Mouse (Mus musculus): ENCODE data around the gene Cnp. TPM values are rescaled to one million over a fixed set of nuclear protein-coding genes. Genes with fewer than 3 reads are reported as not detected.
"Not testable (repeated sequence)": the region's sequence is repeated elsewhere in the genome, so short reads cannot be mapped to it uniquely, and the experiment has no call there.

The Cnp gene
- polyA plus RNA-seq, 1 experiment from 2014 or later, result 33.6 TPM

DNA sequence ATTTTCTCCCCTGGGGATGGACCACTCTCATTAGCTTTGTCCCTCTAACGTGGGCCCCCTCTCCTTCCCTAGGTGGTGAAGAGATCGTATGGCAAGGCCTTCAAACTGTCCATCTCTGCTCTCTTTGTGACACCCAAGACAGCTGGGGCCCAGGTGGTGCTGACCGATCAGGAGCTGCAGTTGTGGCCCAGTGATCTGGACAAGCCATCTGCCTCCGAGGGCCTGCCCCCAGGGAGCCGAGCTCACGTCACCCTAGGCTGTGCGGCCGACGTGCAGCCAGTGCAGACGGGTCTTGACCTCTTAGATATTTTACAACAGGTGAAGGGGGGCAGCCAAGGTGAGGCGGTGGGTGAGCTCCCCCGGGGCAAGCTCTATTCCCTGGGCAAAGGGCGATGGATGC, 5.6 kb downstream of the Cnp start:
- H3K36me3 ChIP-seq (ENCODE audit: insufficient read depth, low read length), result peaks cover 53% of the 10 kb centered on the region

DNA sequence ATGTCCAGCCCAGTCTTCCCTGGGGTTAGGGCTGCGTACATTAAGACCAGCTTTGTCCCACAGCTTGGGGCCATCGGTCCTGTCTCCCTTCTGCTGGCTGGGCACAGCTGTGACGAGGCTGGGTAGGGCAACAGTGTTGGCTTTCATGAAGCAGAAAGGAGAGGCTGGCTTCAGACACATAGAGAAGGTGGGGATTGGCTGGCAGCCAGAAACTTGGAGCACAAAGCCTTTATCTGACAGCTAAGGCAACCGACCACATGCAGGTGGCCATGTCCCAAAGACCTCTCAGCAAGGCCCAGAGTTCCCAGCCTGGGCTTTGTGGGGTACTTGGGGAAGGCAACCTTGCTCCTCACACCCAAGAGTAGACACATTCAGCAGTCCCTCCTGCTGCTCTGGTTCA, 7.1 kb downstream of the Cnp start:
- WGBS, result 54% methylated on average over 4 of the region's 4 CpGs
- no peaks in the 10 kb centered on the region for H3K27me3 ChIP-seq (ENCODE audit: insufficient read depth, low read length)
- H3K9me3 ChIP-seq (ENCODE audit: low read length), result no peaks in the 10 kb centered on the region
- ATAC-seq (ENCODE audit: low FRiP score, low TSS enrichment), result no peak
- peaks cover 65% of the 10 kb centered on the region for H3K36me3 ChIP-seq (ENCODE audit: insufficient read depth, low read length)
- no peak overlapping the region for H3K4me3 ChIP-seq (ENCODE audit: low read length)
- H3K27ac ChIP-seq (ENCODE audit: low read length), result no peak overlapping the region
- no peak overlapping the region for H3K9ac ChIP-seq (replicated peaks; ENCODE audit: low read length)
- H3K4me2 ChIP-seq (replicated peaks; ENCODE audit: low read depth, low read length), result no peak overlapping the region
- peaks cover 5% of the 10 kb centered on the region for H3K4me1 ChIP-seq (ENCODE audit: insufficient read depth, low read length)

More for the DNA sequence above, 5.6 kb downstream of the Cnp start:
- H3K27me3 ChIP-seq (ENCODE audit: insufficient read depth, low read length), result no peaks in the 10 kb centered on the region
- peaks cover 8% of the 10 kb centered on the region for H3K4me1 ChIP-seq (ENCODE audit: insufficient read depth, low read length)
- H3K4me3 ChIP-seq (ENCODE audit: low read length), result no peak overlapping the region
- ATAC-seq (ENCODE audit: low FRiP score, low TSS enrichment), result 0 out of 2 replicates have a peak, but pooled peaks have one; percentile 34
- no peak overlapping the region for H3K4me2 ChIP-seq (replicated peaks; ENCODE audit: low read depth, low read length)
- H3K27ac ChIP-seq (ENCODE audit: low read length), result no peak overlapping the region
- no peak overlapping the region for H3K9ac ChIP-seq (replicated peaks; ENCODE audit: low read length)
- WGBS, result 53% methylated on average over 13 of the region's 13 CpGs
- no peaks in the 10 kb centered on the region for H3K9me3 ChIP-seq (ENCODE audit: low read length)

DNA sequence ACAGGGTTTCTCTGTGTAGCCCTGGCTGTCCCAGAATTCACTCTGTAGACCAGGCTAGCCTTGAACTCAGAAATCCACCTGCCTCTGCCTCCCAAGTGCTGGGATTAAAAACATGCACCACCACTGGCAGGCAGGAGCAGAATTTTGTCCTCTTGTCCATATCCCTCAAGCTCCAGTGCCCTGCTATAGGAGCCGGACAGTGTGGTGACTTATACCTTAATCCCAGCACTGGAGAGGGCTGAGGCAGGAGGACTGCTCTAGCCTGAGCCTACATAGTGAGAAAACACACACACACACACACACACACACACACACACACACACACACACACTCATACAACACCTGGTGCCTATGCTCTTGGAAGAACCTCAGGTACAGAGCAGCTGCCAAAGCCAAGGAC, 7.7 kb downstream of the Cnp start:
- WGBS, result 94% methylated on average over 1 of the region's 1 CpGs
- H3K4me3 ChIP-seq (ENCODE audit: low read length); H3K27me3 ChIP-seq (ENCODE audit: insufficient read depth, low read length); H3K27ac ChIP-seq (ENCODE audit: low read length); H3K4me2 ChIP-seq (replicated peaks; ENCODE audit: low read depth, low read length); H3K9ac ChIP-seq (replicated peaks; ENCODE audit: low read length); ATAC-seq (ENCODE audit: low FRiP score, low TSS enrichment); H3K4me1 ChIP-seq (ENCODE audit: insufficient read depth, low read length); H3K9me3 ChIP-seq (ENCODE audit: low read length): not testable (repeated sequence)
- peaks cover 72% of the 10 kb centered on the region for H3K36me3 ChIP-seq (ENCODE audit: insufficient read depth, low read length)

GRCm38 (mm10) chr11:100582836-100583235, 8.1 kb downstream of the Cnp start:
- H3K4me1 ChIP-seq (ENCODE audit: insufficient read depth, low read length), result peaks cover 5% of the 10 kb centered on the region
- H3K36me3 ChIP-seq (ENCODE audit: insufficient read depth, low read length), result peaks cover 76% of the 10 kb centered on the region
- WGBS, result 84% methylated on average over 2 of the region's 2 CpGs
- H3K9ac ChIP-seq (replicated peaks; ENCODE audit: low read length), result no peak overlapping the region
- ATAC-seq (ENCODE audit: low FRiP score, low TSS enrichment), result no peak
- no peak overlapping the region for H3K27ac ChIP-seq (ENCODE audit: low read length)
- H3K4me3 ChIP-seq (ENCODE audit: low read length), result no peak overlapping the region
- no peak overlapping the region for H3K4me2 ChIP-seq (replicated peaks; ENCODE audit: low read depth, low read length)
- no peaks in the 10 kb centered on the region for H3K27me3 ChIP-seq (ENCODE audit: insufficient read depth, low read length)
- H3K9me3 ChIP-seq (ENCODE audit: low read length), result no peaks in the 10 kb centered on the region

- no peak overlapping the region for H3K4me3 ChIP-seq (ENCODE audit: low read length)
- ATAC-seq (ENCODE audit: low FRiP score, low TSS enrichment), result no peak
- no peak overlapping the region for H3K27ac ChIP-seq (ENCODE audit: low read length)
- H3K36me3 ChIP-seq (ENCODE audit: insufficient read depth, low read length), result peaks cover 88% of the 10 kb centered on the region
- no peaks in the 10 kb centered on the region for H3K9me3 ChIP-seq (ENCODE audit: low read length)
- no peak overlapping the region for H3K9ac ChIP-seq (replicated peaks; ENCODE audit: low read length)
- no peak overlapping the region for H3K4me2 ChIP-seq (replicated peaks; ENCODE audit: low read depth, low read length)
- WGBS, result 89% methylated on average over 7 of the region's 7 CpGs
- H3K4me1 ChIP-seq (ENCODE audit: insufficient read depth, low read length), result no peaks in the 10 kb centered on the region
- no peaks in the 10 kb centered on the region for H3K27me3 ChIP-seq (ENCODE audit: insufficient read depth, low read length)
Measured at GRCm38 (mm10) chr11:100584561-100584961, 9.9 kb downstream of the Cnp start.

DNA sequence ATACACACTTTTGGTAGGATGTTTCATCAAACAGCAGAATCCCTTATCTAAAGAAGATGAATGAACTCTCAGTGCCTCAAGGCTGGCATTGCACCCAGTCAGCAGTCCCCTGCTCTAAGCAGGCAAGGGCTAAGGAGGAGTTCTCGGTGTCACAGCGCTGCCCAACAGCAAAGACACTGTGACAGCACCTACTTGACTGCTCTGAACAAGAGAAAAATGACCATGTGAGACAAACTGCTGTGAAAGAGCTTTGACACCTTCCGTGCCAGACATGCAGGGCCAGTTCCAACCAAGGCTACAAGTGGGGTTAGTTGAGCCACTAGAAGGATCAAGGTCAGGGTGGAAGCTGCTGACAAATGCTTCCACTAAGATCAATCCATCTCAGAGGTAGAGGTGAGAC, 10.4 kb downstream of the Cnp start:
- no peak overlapping the region for H3K27ac ChIP-seq (ENCODE audit: low read length)
- H3K9ac ChIP-seq (replicated peaks; ENCODE audit: low read length), result no peak overlapping the region
- H3K36me3 ChIP-seq (ENCODE audit: insufficient read depth, low read length), result peaks cover 94% of the 10 kb centered on the region
- no peak overlapping the region for H3K4me2 ChIP-seq (replicated peaks; ENCODE audit: low read depth, low read length)
- H3K4me1 ChIP-seq (ENCODE audit: insufficient read depth, low read length), result no peaks in the 10 kb centered on the region
- 100% methylated on average over 3 of the region's 3 CpGs for WGBS
- no peak overlapping the region for H3K4me3 ChIP-seq (ENCODE audit: low read length)
- no peaks in the 10 kb centered on the region for H3K9me3 ChIP-seq (ENCODE audit: low read length)
- no peak for ATAC-seq (ENCODE audit: low FRiP score, low TSS enrichment)
- H3K27me3 ChIP-seq (ENCODE audit: insufficient read depth, low read length), result no peaks in the 10 kb centered on the region

- WGBS, result 98% methylated on average over 2 of the region's 2 CpGs
Measured at GRCm38 (mm10) chr11:100588462-100588861, 13.8 kb downstream of the Cnp start.

GRCm38 (mm10) chr11:100592346-100593046, 17.8 kb downstream of the Cnp start:
- 77% methylated on average over 11 of the region's 11 CpGs for WGBS
- Histone ChIP-seq H3K4me3 (ENCODE audit: low read length) (no peak overlapping the region), H3K27ac (ENCODE audit: low read length) (no peak overlapping the region), H3K27me3 (ENCODE audit: insufficient read depth, low read length) (no peaks in the 10 kb centered on the region), H3K9me3 (ENCODE audit: low read length) (no peaks in the 10 kb centered on the region), H3K9ac (replicated peaks; ENCODE audit: low read length) (no peak overlapping the region), H3K4me2 (replicated peaks; ENCODE audit: low read depth, low read length) (no peak overlapping the region), H3K36me3 (ENCODE audit: insufficient read depth, low read length) (peaks cover 79% of the 10 kb centered on the region), H3K4me1 (ENCODE audit: insufficient read depth, low read length) (no peaks in the 10 kb centered on the region)
- no peak for ATAC-seq (ENCODE audit: low FRiP score, low TSS enrichment)

More at GRCm38 (mm10) chr11:100588462-100588861, 13.8 kb downstream of the Cnp start:
- H3K27ac ChIP-seq (ENCODE audit: low read length), result no peak overlapping the region
- H3K9me3 ChIP-seq (ENCODE audit: low read length), result no peaks in the 10 kb centered on the region
- no peak overlapping the region for H3K9ac ChIP-seq (replicated peaks; ENCODE audit: low read length)
- ATAC-seq (ENCODE audit: low FRiP score, low TSS enrichment), result no peak
- no peaks in the 10 kb centered on the region for H3K4me1 ChIP-seq (ENCODE audit: insufficient read depth, low read length)
- H3K4me3 ChIP-seq (ENCODE audit: low read length), result no peak overlapping the region
- H3K36me3 ChIP-seq (ENCODE audit: insufficient read depth, low read length), result peaks cover 92% of the 10 kb centered on the region
- H3K4me2 ChIP-seq (replicated peaks; ENCODE audit: low read depth, low read length), result no peak overlapping the region
- no peaks in the 10 kb centered on the region for H3K27me3 ChIP-seq (ENCODE audit: insufficient read depth, low read length)

GRCm38 (mm10) chr11:100594608-100595007, 19.9 kb downstream of the Cnp start:
- Histone ChIP-seq H3K9ac (replicated peaks; ENCODE audit: low read length) (no peak overlapping the region), H3K4me1 (ENCODE audit: insufficient read depth, low read length) (no peaks in the 10 kb centered on the region), H3K27ac (ENCODE audit: low read length) (no peak overlapping the region), H3K4me2 (replicated peaks; ENCODE audit: low read depth, low read length) (no peak overlapping the region), H3K27me3 (ENCODE audit: insufficient read depth, low read length) (no peaks in the 10 kb centered on the region), H3K9me3 (ENCODE audit: low read length) (no peaks in the 10 kb centered on the region), H3K4me3 (ENCODE audit: low read length) (no peak overlapping the region), H3K36me3 (ENCODE audit: insufficient read depth, low read length) (peaks cover 81% of the 10 kb centered on the region)
- WGBS, result 88% methylated on average over 7 of the region's 7 CpGs
- no peak for ATAC-seq (ENCODE audit: low FRiP score, low TSS enrichment)

DNA sequence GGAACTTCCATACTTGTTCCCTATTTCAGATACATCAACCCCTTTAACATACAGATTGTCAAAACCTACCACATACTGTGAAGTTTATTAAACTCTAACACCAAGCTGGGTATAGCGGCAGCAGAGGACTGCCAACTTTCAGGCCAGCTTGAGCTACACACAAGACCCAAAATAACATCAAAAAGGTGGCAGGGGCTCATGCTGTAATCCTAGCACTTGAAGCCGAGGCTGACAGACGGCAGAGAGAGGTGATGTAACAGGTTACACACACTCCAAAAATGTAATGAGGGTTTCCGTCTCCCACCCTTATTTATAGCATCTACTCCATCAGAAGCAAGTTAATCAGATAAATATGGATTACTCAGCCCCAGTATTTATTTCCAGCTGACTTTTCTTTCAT, 20.8 kb downstream of the Cnp start:
- Histone ChIP-seq H3K4me3 (ENCODE audit: low read length) (no peak overlapping the region), H3K27ac (ENCODE audit: low read length) (no peak overlapping the region), H3K36me3 (ENCODE audit: insufficient read depth, low read length) (peaks cover 81% of the 10 kb centered on the region), H3K9me3 (ENCODE audit: low read length) (no peaks in the 10 kb centered on the region), H3K4me2 (replicated peaks; ENCODE audit: low read depth, low read length) (no peak overlapping the region), H3K4me1 (ENCODE audit: insufficient read depth, low read length) (no peaks in the 10 kb centered on the region), H3K9ac (replicated peaks; ENCODE audit: low read length) (no peak overlapping the region), H3K27me3 (ENCODE audit: insufficient read depth, low read length) (no peaks in the 10 kb centered on the region)
- WGBS, result 86% methylated on average over 4 of the region's 4 CpGs
- ATAC-seq (ENCODE audit: low FRiP score, low TSS enrichment), result no peak
